Mouse (Mus musculus) natural killer cell, adult 2 months (primary cell): ENCODE results near the gene 4922502D21Rik.
A peak's percentile ranks its signal among the peaks of the same experiment; 100 is the strongest.
"Not testable (repeated sequence)": the region's sequence is repeated elsewhere in the genome, so short reads cannot be mapped to it uniquely, and the experiment has no call there.

Source experiments
- DNase-seq, 2 experiments: peaks; one replicate each; pipeline ENCODE4 v3.0.0; 2022; ENCODE audit warnings: low spot score in 2 of 2

Gene 4922502D21Rik

GRCm38 (mm10) chr6:129331610-129332009 is at the start of gene 4922502D21Rik:
TSS of gene 4922502D21Rik (minus strand) at chr6:129331796.
- DNase-seq = no peak

GRCm38 (mm10) chr6:129380454-129380853 is 48.9 kb upstream of the 4922502D21Rik start:
- no peak for DNase-seq

- DNase-seq = no peak
Observed at GRCm38 (mm10) chr6:129374937-129375471, 43.4 kb upstream of the 4922502D21Rik start.

GRCm38 (mm10) chr6:129369374-129370132 is 38.0 kb upstream of the 4922502D21Rik start:
- no peak for DNase-seq

- DNase-seq = peak; percentile 42 to 52
Observed at GRCm38 (mm10) chr6:129365959-129366359, 34.4 kb upstream of the 4922502D21Rik start.

- DNase-seq = no peak
Observed at GRCm38 (mm10) chr6:129363942-129364341, 32.3 kb upstream of the 4922502D21Rik start.

GRCm38 (mm10) chr6:129359515-129359914 is 27.9 kb upstream of the 4922502D21Rik start:
- DNase-seq = no peak

GRCm38 (mm10) chr6:129356430-129356829 is 24.8 kb upstream of the 4922502D21Rik start:
- DNase-seq = no peak

- no peak for DNase-seq
Observed at GRCm38 (mm10) chr6:129355774-129356173, 24.2 kb upstream of the 4922502D21Rik start.

- DNase-seq = no peak
Observed at GRCm38 (mm10) chr6:129351091-129351490, 19.5 kb upstream of the 4922502D21Rik start.

GRCm38 (mm10) chr6:129349524-129350352 is 18.1 kb upstream of the 4922502D21Rik start:
- DNase-seq = peak in 1 of 2 experiments; percentile 45

- no peak for DNase-seq
Observed at GRCm38 (mm10) chr6:129344408-129344807, 12.8 kb upstream of the 4922502D21Rik start.

GRCm38 (mm10) chr6:129342391-129342790 is 10.8 kb upstream of the 4922502D21Rik start, which contains the start of gene Clec12a:
TSS of gene Clec12a (plus strand) at chr6:129342691.
- DNase-seq = not testable (repeated sequence)

- DNase-seq = no peak
Observed at GRCm38 (mm10) chr6:129337751-129338150, 6.2 kb upstream of the 4922502D21Rik start.

GRCm38 (mm10) chr6:129333674-129334078 is 2.1 kb upstream of the 4922502D21Rik start:
- peak; percentile 70 to 75 for DNase-seq

GRCm38 (mm10) chr6:129326568-129327150 is 4.9 kb downstream of the 4922502D21Rik start:
- DNase-seq = no peak

- peak in 1 of 2 experiments; percentile 26 for DNase-seq
Observed at GRCm38 (mm10) chr6:129326016-129326415, 5.6 kb downstream of the 4922502D21Rik start.

- no peak for DNase-seq
Observed at GRCm38 (mm10) chr6:129319331-129319730, 12.3 kb downstream of the 4922502D21Rik start.

GRCm38 (mm10) chr6:129318395-129318794 is 13.2 kb downstream of the 4922502D21Rik start:
- peak in 1 of 2 experiments; percentile 17 for DNase-seq

- DNase-seq = no peak
Observed at GRCm38 (mm10) chr6:129316463-129316862, 15.1 kb downstream of the 4922502D21Rik start.

GRCm38 (mm10) chr6:129315698-129316097 is 15.9 kb downstream of the 4922502D21Rik start:
- DNase-seq = no peak

GRCm38 (mm10) chr6:129314655-129315168 is 16.9 kb downstream of the 4922502D21Rik start:
- no peak for DNase-seq
